Mouse (Mus musculus): ENCODE measurements around the gene Cryzl2.

Cryzl2 gene

DNA sequence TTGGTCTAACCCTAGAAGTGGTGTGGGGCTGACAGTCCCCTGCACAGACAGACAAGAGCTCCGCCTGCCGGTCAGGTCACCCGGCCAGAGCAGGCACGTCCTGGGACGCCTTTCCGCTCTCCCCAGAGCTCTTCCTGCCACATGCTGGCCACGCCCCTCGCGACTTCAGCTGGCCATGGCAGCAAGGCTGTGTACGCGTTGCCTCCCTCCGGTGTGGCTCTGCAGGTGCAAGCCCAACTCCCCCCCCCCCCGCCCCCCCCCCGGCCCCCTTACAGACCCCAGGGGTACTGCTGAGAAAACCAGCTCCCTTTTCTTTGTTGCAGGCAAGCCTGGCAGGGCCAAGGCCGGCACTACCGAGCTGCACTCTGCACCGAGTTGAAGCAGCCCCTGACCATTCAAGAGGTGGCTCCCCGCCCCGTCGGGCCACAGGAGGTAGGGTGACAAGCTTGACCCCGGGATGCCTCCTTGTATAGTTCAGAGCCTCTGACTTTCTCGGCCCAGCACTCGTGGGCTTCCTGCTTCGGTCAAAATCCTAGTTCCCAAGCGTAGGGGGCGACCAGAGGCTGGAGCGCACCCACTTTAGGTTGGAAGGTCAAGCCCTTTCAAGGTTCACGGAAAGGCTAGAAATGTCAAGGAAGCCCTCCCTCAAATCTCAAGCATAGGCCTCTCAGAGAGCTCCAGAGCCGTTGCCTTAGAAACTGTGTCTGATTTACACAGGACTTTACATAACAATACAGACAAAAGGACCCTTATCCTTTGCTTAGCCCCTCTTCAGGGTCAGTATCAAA is at the start of gene Cryzl2:
Gene Cryzl2 (plus strand): TSS at position 157 of the 788 bp plus-strand sequence.
- peak in 1 of 2 experiments; percentile 56 for DNase-seq

DNA sequence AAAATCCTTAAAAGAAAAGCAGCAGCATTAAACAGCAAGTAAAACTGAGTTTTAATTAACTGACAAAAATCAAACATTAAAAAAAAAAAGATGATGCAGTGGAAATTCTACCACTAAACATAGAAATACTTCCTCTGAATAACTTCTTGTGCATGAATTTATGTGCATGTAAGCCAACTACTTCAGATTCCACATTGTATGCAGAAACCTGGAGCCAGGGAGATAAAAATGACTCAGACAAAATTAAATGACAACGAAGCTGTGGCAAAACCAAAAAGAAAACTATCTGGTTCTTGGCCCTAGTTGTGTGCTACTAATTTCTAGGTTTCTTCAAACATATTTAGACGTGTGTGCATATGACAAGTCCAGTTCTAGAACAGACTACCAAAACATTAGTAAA is 48.7 kb upstream of the Cryzl2 start:
- DNase-seq, result no peak

DNA sequence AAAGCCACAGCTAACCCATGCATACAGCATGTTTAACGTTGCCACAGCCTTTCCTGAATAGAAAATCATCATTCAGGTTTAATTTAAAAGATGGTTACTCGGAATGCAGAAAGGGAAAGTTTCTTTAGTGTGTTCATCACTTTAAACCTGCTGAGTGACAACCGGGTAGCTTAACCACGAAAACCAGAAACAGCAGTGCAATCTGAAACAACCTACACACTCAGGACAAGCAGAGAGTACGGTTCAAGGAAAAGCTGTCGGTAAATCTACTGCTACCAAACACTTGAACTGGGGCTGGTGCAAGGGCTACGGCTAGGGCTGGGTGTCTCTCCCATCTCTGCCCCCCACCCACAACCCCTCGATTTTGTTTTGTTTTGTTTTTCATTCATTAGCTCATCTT is 47.4 kb upstream of the Cryzl2 start:
- no peak for DNase-seq

DNA sequence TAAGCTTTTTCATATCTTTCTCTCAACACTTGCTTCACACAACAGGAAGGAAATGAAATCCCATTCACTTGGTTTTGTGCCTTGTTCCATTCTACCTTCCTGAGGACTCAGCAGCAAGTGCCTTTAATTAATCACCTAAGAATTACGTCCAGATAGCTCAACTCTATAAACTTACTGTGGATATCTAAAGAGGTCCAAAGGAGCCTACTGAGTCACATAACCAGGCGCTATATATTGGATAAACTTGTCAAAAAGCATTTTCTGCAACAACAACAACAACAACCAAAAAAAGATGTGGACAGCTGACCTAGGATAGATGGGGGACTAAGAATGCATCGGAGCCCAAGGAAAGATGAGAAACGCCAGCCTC is 47.1 kb upstream of the Cryzl2 start:
- DNase-seq, result no peak

DNA sequence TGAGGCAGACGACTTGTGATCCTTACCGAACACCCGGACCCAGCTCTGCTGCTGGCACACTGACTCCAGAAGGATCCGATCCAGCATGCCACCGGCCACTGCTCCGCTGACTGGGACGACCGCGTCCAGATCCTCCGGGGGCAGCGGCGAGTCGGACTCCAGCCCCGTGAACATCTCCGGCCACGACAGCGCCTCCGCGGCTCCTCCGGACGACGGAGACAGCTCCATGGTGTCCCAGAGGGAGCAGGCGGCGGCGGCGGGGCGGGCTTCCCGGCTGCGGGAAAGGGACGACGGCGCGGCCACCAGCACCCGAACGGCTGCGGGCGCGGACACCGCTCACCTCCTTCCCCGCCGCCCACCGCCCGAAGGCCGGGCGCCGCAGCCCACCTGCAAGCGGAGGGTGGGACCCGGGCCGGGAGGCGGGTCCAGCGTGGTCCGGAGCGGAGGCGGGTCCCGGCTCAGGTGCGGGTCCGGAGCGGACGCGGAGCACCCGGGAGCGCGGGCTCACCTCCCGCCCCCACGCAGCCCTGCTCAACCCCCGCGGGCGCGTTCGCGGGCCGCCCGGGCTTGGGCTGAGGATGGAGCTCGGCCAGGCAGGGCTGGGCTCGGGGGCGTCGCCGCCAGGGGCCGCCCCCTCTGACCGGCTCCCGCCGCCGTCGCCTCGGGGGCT is 46.5 kb upstream of the Cryzl2 start:
- peak; percentile 79 to 83 for DNase-seq

DNA sequence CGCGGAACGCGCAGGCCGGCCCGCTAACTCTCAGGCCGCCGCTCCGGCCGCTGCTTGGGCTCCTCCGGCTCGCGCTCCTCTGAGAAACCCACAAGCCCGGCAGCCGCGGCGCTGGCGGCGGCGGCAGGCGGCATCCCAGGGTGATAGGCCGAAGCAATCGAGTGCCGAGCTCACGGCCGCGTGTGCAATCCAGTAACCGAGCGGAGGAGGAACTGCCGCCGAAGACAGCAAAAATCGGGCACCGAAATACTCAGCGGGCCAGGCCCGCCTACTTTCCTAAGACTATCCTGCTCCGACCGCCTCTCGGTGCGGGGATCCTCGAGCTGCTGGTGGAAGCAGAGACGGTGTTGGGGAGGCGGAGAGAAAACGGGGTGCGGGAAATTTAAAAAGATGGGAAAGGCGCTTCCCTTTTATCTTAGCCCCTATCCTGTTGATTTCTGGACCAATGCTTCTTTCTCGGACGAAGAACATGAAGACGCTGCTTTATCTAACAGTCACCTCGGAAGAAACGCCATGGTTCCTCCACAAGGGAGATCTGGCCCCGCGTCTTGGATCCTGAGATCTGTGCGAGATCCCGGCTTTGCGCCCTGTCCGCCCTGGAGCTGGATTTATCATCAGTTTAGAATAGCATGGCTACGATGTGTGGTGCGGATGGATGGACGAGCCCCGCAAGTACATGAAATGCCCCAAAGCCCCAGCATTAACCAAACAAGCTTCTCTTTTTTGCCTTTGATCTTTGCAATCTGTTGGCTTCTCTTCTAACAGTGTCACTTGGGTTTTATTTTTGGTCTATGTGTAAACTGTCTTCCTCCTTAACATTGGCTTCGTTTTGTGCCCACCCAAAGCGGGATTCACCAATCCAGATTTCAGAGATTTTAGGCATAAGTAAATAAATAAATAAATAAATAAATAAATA is 45.7 kb upstream of the Cryzl2 start, which contains the start of gene Rasal2:
Gene Rasal2 (minus strand): TSS at position 142 of the 916 bp plus-strand sequence.
- DNase-seq, result peak; percentile 98

DNA sequence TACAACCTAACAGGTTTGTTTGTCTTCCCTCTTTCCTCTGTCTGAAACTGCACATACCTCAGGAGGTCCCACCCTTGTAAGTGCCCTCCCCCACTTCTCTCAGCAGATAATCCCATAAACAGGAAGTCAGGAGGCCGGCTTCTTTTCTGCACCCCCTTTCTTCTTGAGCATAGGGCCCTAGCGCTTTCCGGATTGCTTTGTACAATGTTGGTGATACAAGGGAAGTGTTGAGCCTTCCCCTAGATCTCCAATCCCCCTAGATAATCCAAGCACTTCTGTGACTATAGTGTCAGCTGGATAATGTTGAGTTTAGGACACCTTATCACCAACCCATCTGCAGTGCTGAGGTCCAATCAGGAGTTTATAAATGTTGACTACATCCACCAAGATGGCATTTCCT is 42.6 kb upstream of the Cryzl2 start:
- DNase-seq, result no peak

DNA sequence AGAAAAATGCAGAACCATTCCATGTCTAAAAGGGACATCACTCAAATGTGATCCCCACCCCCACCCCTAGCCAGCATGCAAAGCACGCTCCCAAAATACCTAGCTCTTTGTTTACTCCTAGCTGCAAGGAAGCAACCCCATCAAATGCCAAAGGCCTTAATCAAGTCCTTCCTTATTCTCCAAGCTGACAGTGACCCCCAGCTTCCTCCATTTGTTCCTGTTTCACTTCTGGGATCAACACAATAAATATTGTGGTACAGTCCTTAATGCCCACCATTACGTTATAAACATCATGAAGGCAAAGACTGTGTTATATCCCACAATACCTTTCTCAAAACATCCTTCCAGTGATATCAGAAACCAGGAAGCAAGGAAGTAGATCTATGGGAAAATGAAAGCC is 41.7 kb upstream of the Cryzl2 start:
- no peak for DNase-seq

DNA sequence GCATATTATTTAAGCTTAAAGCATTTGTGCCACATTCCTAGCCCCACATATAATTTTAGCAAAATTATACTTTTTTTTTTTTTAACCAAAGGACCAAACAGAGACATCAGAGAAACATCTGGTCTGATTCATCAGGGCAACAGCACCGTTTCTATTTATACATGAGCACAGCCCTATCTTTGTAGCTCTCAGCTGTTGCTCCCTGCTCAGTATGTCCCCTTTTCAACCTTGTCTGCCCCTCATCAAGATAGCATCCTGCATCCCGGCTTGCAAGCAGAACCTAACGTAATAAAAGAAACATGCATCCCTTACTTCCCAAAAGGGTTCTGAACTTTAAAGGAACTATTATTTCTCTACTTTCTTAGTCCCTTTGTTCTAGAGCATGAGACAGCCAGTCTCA is 41.0 kb upstream of the Cryzl2 start:
- no peak for DNase-seq

DNA sequence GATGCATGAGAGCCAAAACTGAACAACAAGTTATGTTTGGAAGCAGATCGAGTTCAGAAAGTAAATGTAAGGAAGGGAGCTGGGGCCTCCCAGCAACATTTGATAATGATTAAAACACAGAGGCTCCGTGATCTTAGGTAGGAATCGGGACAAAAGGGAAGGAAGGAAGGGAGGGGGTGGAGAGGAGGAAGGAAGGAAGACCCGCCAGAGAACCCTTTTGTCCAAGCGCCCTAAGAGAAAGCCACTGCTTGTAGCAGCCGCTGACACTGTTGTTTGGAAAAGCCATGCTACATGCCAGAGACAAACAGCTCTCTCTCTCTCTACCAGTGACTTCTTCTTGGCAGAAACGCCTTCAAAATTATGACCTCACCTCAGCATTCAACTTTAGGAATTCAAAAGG is 40.5 kb upstream of the Cryzl2 start:
- no peak for DNase-seq

DNA sequence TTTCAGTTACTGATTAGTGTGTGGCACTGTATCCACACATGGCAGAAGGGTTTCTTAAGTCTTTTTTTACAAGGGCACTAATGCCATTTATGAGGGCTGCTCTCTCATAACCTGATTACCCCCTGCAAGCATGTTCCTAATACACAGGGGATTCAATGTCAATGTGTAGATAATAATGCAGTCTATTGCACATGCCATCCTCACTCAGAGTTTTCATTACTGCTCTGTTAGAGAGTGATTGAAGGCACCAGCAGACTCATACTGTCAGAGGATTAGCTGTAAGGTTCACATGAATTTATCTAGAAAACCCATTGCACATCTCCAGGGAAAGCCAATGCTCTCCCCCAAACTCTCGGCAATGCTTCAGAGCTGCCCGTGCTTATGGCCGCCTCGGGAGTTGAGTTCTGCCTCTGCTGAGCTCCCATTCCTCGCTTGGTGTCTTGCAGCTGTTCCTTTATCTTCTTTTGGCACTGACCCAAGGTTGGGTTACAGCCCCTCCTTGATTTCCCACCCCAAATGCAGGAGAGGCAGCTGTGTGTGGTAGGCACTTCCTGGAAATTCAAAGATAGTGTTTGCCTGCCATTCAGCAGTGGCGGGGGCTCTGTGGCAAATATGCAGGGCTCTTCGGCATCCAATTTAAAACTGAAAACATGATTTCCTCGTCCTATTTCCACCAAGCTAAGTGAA is 32.5 kb upstream of the Cryzl2 start:
- DNase-seq, result no peak

DNA sequence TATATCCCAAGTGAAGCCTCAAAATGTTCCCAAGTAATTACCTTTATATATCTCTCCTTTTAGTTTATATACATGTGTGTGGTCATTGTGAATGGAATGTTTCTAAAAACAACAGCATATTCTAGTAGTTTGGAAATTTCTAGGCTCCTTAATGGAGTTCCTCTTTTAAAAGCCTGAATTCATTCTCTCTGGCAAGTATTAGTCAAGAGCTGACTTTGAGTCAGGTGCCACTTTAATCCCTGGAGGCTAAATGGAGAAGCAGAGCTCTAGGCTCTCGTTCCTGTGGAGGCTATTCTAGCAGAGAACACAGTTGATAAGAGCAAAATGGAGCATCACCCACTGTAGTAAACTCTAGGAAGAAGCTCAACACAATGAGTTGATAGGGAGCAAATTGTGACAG is 31.4 kb upstream of the Cryzl2 start:
- no peak for DNase-seq

DNA sequence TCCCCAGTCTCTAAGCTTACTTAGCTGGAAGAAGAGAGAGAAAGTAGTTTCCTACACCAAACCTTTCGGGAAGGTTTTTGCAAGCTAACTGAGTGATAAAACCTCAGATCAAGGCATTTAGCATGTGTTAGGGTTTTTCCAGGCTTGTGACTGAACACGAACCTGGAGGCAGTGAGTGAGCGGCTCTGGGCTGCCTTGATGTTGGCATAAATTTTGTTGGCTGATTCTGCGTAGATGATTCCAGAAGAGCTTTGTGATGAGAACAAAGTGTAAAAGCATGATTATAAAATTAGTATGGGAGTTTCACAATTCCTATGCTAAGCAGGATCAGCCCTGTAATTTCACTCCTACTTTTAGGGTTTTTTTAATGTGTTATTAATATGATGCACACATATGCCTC is 30.8 kb upstream of the Cryzl2 start:
- DNase-seq, result no peak

DNA sequence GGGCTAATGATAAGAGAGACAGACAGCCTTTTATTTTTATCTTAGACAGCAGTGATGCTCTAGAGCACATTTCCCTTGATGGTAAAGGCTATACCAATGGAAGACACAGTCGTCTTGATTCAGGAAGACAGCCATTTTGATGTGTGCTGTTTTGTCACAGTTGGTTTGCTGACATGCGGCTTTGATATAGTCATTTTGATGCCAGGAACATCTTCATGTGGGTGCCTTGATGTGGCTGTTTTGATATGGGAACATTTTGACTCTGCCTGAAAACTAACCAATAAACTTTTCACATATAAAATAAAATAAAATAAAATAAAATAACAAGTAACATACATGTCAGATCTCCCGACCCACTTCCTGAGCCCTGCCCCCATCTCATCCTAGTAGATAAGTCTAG is 30.0 kb upstream of the Cryzl2 start:
- no peak for DNase-seq

DNA sequence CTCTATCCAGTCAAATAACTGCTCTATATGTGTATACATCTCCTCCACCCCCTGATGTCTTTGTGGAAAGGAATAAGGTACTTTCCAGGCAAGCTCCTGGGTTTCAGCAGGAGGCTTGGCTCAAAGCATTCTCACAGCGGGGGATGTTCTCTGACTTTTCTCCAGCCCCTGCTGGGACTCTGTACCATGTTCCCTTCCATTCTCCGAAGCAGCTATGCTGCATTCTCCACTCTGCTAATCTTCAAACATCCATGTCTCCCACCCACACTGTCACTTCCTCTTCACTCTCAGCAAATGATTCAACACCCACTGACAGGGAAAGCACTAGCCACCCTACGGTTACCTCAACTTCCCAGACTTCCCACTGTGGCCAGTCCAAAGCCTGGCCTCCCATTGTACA is 25.1 kb upstream of the Cryzl2 start:
- DNase-seq, result peak; percentile 48 to 50

DNA sequence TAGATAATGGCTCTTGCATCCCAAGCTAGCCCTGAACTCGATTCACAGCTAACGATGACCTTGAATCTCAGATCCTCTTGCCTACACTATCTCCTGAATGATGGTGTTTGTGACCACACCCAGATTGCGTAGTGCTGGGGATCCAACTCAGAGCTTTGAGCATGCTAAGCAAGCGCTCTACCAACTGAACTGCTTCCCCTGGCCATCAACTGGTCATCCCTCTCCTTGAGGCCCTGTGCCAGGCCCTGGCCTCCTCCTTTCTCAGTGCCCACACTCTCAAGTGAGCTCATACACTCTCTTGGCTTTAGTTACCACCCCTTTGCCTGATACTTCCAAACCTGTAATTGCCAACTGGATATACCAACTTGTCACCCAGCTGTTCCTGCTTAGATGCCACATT is 24.0 kb upstream of the Cryzl2 start:
- no peak for DNase-seq

DNA sequence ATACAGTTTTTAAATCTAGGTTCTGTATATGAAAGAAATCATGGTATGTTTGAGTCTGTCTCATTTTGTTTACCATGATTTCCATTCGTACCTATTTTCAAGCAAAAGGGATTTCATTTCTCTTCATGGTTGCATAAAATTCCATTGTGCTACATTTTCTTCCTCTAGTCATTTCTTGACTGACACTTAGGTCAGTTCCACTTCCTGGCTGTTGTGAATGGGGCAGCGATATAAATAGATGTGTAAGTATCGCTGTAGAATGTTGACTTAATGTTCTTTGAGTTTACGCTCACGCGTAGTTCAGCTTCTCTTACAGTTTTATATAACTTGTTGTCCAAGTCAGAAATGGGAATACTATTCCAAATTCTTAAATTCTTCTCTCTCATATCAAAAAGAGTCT is 22.5 kb upstream of the Cryzl2 start:
- no peak for DNase-seq

DNA sequence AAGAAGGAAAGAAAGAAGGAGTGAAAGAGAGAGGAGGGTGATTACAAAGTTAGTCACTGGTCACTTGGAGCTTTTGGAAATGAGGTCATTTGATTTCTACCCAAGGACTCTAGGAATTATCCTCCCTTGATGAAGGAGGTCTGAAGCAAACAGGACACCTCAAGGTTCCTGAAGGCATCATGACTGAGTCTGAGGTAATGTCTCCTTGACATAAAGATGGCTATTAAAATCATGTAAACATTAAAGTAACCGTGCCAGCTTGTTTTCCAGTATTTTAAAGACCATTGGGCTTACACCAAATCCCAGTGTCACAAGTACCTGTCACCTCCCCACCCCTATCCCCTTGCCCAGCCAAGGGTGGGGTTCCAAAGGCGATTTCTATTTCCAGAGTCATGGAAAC is 20.1 kb upstream of the Cryzl2 start:
- no peak for DNase-seq

DNA sequence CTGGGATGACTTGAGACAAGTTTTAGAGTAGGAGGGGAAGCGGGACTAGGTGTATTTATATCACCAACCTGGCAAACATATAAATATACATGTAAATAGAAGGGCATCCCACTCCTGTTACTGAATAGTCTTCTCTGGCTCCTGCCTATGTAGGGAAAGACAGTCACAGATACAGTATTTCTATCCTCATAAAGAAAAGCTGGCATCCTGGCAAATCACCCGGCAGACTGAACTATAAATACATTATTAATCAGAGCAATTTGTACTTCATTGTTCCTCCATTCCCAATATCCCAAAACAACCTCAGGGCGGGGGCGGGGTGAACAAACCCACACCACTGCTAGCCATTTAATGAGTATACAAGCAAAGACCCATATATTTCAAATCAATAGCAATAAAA is 19.3 kb upstream of the Cryzl2 start:
- DNase-seq, result no peak

DNA sequence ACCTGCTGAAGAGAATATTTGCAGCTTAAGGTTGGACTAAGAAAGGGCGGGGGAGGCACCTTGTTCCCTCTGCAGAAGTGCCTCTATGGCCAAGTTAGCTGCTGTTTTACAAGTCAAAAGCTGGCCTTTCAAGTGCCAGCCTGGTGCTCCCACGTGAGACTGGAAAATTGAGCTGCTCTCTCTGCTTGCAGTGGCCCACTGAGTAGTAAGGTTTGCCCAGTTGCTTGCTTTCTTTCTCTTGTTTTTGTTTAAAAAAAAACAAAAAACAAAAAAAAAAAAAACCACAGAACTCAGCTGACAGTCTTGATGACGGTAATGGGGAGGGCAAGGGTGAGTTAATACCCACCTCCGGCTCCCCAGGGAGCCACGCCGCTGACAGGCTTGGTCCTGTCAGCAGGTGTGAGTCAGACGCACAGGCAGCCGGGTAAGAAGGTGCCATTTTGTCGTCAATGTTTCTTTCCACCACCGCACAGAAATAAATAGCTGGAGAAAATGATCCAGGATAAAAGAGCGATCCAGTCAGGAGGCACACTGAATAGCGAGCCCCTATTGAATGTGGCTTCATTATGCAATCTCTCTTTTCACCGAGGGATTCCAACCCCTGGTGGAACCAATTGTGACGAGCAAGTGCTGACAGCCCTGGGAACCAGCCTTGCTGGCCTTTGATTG is 18.3 kb upstream of the Cryzl2 start:
- DNase-seq, result peak in 1 of 2 experiments; percentile 4

DNA sequence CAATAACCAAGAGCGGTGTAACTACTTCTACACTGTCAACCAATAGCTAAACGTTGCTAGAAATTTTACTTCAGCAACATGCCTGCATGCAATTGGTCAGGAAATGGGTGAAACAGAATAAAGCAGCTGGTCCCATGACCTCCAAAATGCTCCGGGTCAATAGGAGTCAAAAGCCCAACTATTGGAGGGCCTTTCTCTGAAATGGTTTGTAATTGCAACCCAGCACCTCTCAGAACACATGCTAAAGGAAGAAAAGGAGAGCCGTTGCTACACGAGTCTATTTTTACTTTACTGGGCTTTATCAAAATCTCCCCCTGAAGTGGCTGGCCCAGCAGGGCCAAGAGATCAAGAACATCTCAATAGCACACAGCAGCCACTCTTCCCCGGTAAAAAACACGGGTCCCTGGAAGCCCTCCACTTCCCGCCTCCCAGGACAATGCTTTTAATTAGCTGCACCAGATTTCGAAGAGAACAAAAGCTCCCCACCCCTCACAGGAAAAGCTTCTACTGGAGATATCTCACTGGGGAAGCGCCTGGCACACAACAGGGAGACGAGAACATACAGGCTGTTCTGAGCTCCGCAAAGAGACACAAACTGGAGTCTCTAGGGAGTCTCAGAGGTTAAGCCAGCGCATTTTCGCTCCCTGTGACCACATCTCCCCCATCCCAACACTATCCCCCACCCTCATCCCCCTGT is 15.2 kb upstream of the Cryzl2 start:
- DNase-seq, result peak in 1 of 2 experiments; percentile 5
